Mouse (Mus musculus): Measurements from ENCODE around the gene Castor2. TPM values are rescaled to one million over a fixed set of nuclear protein-coding genes. Genes with fewer than 3 reads are reported as not detected.
A peak's percentile ranks its signal among the peaks of the same experiment; 100 is the strongest.

Castor2 gene
- total and polyA plus RNA-seq, 3 experiments, result 0.46 to 1.4 TPM; not detected in 1

GRCm38 (mm10) chr5:134178536-134178935, 79.0 kb downstream of the Castor2 start:
- no peak overlapping the region for H3K27ac ChIP-seq (ENCODE audit: control insufficient read depth, low read depth, low read length)
- no peaks in the 10 kb centered on the region for H3K27me3 ChIP-seq (ENCODE audit: control insufficient read depth in 1 of 2, insufficient read depth in 2 of 2, low read length in 2 of 2)
- H3K4me3 ChIP-seq (ENCODE audit: control insufficient read depth in 1 of 2, insufficient read depth in 1 of 2, low read depth in 2 of 2, low read length in 2 of 2), result no peak overlapping the region
- H3K4me1 ChIP-seq (ENCODE audit: control insufficient read depth in 1 of 2, insufficient read depth in 2 of 2, low read length in 2 of 2), result peaks cover 2 to 19% of the 10 kb centered on the region in 2 experiments; a peak in 3 of 4 replicates
- peaks cover 0 to 24% of the 10 kb centered on the region in 2 experiments; a peak in 2 of 4 replicates for H3K36me3 ChIP-seq (ENCODE audit: control insufficient read depth in 1 of 2, insufficient read depth in 2 of 2, low read length in 2 of 2)
- no peak overlapping the region for H3K9ac ChIP-seq (ENCODE audit: control insufficient read depth, low read depth, low read length, poor library complexity, severe bottlenecking)
- H3K79me2 ChIP-seq (ENCODE audit: control insufficient read depth, insufficient read depth, low read length, poor library complexity), result peaks cover 30% of the 10 kb centered on the region
- no peaks in the 10 kb centered on the region for H3K9me3 ChIP-seq (replicated peaks; ENCODE audit: insufficient read depth, low read length)
- DNase-seq (ENCODE audit: low read depth, low spot score), result peak; percentile 23
- TF ChIP-seq NRF1 (IDR thresholded peaks at IDR 0.05; ENCODE audit: insufficient read depth, low read depth, low read length, poor library complexity, severe bottlenecking), result no peak

DNA sequence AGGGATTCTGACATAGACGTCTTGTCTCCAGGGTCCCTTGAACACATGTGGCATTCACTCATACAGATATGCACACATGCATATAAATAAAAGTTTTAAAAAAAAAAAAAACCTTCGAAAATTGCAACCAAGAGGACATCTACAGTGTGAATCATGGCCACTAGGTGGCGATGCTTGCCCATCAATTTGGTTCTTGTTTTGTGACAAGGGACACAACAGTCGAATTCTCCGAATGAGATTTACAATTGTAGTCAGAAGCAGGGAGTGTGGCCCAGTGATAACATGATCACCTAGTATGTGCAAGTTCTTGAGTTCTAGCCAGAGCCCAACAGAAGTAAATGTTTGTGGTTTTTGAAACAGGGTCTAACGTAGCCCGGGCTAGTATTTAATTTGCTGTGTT, 80.4 kb downstream of the Castor2 start:
- Histone ChIP-seq H3K27me3 (ENCODE audit: control insufficient read depth in 1 of 2, insufficient read depth in 2 of 2, low read length in 2 of 2) (no peaks in the 10 kb centered on the region), H3K36me3 (ENCODE audit: control insufficient read depth in 1 of 2, insufficient read depth in 2 of 2, low read length in 2 of 2) (peaks cover 0 to 17% of the 10 kb centered on the region in 2 experiments; a peak in 2 of 4 replicates), H3K4me3 (ENCODE audit: control insufficient read depth in 1 of 2, insufficient read depth in 1 of 2, low read depth in 2 of 2, low read length in 2 of 2) (no peak overlapping the region), H3K9ac (ENCODE audit: control insufficient read depth, low read depth, low read length, poor library complexity, severe bottlenecking) (0 out of 2 replicates have a peak overlapping the region, but pooled peaks have one; percentile 27), H3K79me2 (ENCODE audit: control insufficient read depth, insufficient read depth, low read length, poor library complexity) (peaks cover 26% of the 10 kb centered on the region), H3K9me3 (replicated peaks; ENCODE audit: insufficient read depth, low read length) (no peaks in the 10 kb centered on the region), H3K4me1 (ENCODE audit: control insufficient read depth in 1 of 2, insufficient read depth in 2 of 2, low read length in 2 of 2) (peaks cover 2 to 15% of the 10 kb centered on the region in 2 experiments; a peak in 3 of 4 replicates), H3K27ac (ENCODE audit: control insufficient read depth, low read depth, low read length) (no peak overlapping the region)
- DNase-seq (ENCODE audit: low read depth, low spot score), result peak; percentile 93
- TF ChIP-seq JUND (IDR thresholded peaks at IDR 0.05; ENCODE audit: low read depth, low read length) (0 out of 2 replicates have a peak, but pooled peaks have one; percentile 54), ZNF384 (IDR thresholded peaks at IDR 0.05; ENCODE audit: low read depth, low read length) (peak; percentile 99), MXI1 (IDR thresholded peaks at IDR 0.05; ENCODE audit: low read depth, low read length) (peak; percentile 68), ZKSCAN1 (IDR thresholded peaks at IDR 0.05; ENCODE audit: low read depth, low read length) (peak; percentile 74), SMC3 (IDR thresholded peaks at IDR 0.05; ENCODE audit: low read depth, low read length) (peak; percentile 85), BHLHE40 (IDR thresholded peaks at IDR 0.05; ENCODE audit: borderline replicate concordance, low read depth, low read length) (peak; percentile 55), EP300 (IDR thresholded peaks at IDR 0.05; ENCODE audit: low read depth in 1 of 2, low read length in 2 of 2) (no peak), SIN3A (IDR thresholded peaks at IDR 0.05; ENCODE audit: low read length) (peak; percentile 87), TAL1 (IDR thresholded peaks at IDR 0.05; ENCODE audit: low read length) (no peak), GATA1 (IDR thresholded peaks at IDR 0.05; ENCODE audit: low read depth, low read length) (no peak; the same call in 1 of the 2 replicates), MYC (IDR thresholded peaks at IDR 0.05; ENCODE audit: low read depth, low read length) (peak; percentile 87), CTCF (IDR thresholded peaks at IDR 0.05 in 2 of 3, conservative IDR thresholded peaks at IDR 0.05 in 1 of 3; ENCODE audit: control insufficient read depth in 1 of 3, insufficient read depth in 1 of 3, low read depth in 2 of 3, low read length in 3 of 3, poor library complexity in 1 of 3, severe bottlenecking in 1 of 3) (peak; percentile 66 to 94 (median 73)), RCOR1 (IDR thresholded peaks at IDR 0.05; ENCODE audit: low read depth, low read length) (peak; percentile 56; the same call in 1 of the 2 replicates), RAD21 (IDR thresholded peaks at IDR 0.05; ENCODE audit: low read depth, low read length) (peak; percentile 97), USF1 (IDR thresholded peaks at IDR 0.05; ENCODE audit: low read depth, low read length) (no peak), E2F4 (IDR thresholded peaks at IDR 0.05; ENCODE audit: borderline replicate concordance, low read depth, low read length) (no peak), ZC3H11A (IDR thresholded peaks at IDR 0.05; ENCODE audit: low read depth, low read length) (peak; percentile 88), POLR2AphosphoS2 (IDR thresholded peaks at IDR 0.05; ENCODE audit: low read length) (no peak), POLR2AphosphoS5 (IDR thresholded peaks at IDR 0.05; ENCODE audit: borderline replicate concordance, low read depth, low read length) (no peak), ELF1 (IDR thresholded peaks at IDR 0.05; ENCODE audit: low read depth, low read length) (no peak), HCFC1 (IDR thresholded peaks at IDR 0.05; ENCODE audit: low read depth, low read length) (peak; percentile 62)
